Mouse (Mus musculus): Measurements from ENCODE around the gene Chl1.

- no peak for TF ChIP-seq POLR2A (IDR thresholded peaks at IDR 0.05; ENCODE audit: extremely low read depth, insufficient read depth, low read length)
- TF ChIP-seq CTCF (IDR thresholded peaks at IDR 0.05; ENCODE audit: extremely low read depth, insufficient read depth, low read length) = no peak
Observed at GRCm38 (mm10) chr6:103692511-103692910, 182.1 kb downstream of the Chl1 start.
